Mouse (Mus musculus): Measurements from ENCODE around the gene Syndig1.

The Syndig1 gene

DNA sequence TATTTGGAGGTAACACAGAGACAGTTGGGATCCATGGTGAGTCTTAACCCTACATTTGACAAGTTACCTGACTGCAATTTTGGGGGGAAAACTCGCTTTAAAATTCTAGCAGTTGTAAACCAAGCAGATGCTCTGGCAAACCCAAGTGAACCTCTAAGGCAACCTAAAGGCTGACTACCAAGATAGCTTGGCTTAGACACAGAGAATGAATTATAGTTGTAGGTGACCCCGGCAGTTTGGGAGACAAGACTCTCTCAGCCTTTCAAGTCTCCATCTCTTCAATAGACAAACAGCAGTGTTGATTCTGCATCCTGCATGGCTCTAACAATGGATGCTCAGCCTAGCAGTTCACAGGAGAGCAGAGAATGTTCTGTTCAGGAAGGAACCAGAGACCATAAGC is at the start of gene Syndig1:
Gene Syndig1, plus strand, starts transcription at position 301 of the 400 bp plus-strand sequence.
- in situ Hi-C loops (cut with MboI; ENCODE audit: low pct_unique_long_range_greater_than_20kb in 1 of 2, low sequenced_read_pairs in 2 of 2, unreplicated experiment in 1 of 2): no loop called here

DNA sequence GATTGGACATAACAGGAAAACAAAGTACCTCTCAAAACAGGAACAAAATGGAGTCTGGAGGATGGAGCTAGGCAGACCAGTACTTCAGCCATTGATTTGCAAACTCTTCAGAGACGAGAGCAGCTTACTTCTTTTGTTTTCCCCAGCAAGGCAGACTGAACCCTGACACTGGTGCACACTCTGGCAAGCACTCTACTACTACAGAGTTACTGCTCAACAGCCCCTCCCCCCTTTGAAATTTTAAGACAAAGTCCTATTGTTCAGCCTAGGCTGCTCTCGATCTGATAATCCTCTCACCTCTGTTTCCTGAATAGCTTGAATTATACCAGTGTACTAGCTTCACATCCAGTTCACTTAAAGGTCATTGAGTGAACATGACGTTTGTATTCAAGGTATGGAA is 30.4 kb upstream of the Syndig1 start:
- in situ Hi-C loops (cut with MboI; ENCODE audit: low pct_unique_long_range_greater_than_20kb in 1 of 2, low sequenced_read_pairs in 2 of 2, unreplicated experiment in 1 of 2): no loop called here

DNA sequence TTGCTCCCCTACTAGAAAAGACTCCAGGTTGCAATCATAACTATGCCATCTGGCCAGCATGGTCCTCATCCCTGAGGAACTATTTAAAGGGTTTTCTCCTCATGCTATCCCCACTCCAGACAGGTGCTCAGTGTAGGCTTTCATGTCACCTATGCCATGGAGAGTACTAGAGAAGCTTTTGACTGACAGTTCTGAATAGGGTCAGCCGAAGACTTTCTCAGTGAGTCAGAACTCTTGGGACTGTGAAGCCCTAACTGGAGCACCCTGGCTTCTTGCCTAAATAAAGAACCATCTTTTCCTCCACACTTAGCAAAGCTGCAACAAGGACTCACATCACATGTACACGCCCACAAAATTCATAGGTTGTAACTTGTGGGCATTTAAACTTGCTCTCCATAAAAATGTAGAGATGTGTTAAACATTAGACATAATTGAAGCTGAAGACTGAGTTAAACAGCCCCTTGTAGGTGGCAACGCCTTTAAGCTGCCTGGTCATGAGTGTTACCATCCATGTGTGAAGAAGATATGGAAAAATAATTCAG is 24.3 kb upstream of the Syndig1 start:
- in situ Hi-C loops (cut with MboI; ENCODE audit: low pct_unique_long_range_greater_than_20kb in 1 of 2, low sequenced_read_pairs in 2 of 2, unreplicated experiment in 1 of 2): no loop called here

DNA sequence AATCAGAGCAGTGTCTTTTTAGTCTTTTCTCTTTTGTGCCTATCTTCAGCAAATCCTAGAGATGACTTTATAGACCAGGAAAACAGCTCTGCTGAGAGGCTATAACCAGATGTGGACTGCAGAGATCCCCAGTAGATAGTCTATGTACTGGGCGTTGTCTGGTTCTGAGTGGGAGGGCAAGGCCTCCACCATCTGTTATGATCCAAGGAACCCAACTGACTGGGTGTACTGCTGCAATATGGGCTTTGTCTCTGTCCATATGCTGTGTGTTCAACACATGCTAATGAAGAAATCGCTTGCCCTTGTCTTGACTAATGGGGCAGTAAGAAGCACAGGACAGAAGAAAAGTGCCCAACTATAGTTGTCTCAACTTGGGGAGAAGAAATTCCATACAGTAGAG is 23.8 kb upstream of the Syndig1 start:
- in situ Hi-C loops (cut with MboI; ENCODE audit: low pct_unique_long_range_greater_than_20kb in 1 of 2, low sequenced_read_pairs in 2 of 2, unreplicated experiment in 1 of 2): no loop called here

DNA sequence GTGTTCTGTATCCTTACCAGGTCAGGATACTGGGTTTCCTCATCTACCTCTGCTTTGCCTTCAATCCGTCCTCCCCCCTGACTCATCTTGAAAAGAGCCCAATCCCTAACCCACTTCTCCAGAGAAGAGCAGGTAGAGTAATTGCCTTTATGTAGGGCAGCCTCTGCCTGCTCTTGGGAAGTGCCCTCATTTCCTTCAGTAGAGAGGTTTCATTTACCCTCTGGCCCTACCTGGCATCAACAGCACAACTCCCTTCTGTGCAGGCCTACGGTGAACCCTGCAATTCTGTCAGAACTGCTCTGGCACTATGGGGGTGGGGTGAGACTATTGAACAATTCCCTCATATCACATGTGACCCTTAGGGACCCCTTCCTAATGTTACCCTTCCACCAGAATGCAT is 16.1 kb upstream of the Syndig1 start:
- in situ Hi-C loops (cut with MboI; ENCODE audit: low pct_unique_long_range_greater_than_20kb in 1 of 2, low sequenced_read_pairs in 2 of 2, unreplicated experiment in 1 of 2): no loop called here

DNA sequence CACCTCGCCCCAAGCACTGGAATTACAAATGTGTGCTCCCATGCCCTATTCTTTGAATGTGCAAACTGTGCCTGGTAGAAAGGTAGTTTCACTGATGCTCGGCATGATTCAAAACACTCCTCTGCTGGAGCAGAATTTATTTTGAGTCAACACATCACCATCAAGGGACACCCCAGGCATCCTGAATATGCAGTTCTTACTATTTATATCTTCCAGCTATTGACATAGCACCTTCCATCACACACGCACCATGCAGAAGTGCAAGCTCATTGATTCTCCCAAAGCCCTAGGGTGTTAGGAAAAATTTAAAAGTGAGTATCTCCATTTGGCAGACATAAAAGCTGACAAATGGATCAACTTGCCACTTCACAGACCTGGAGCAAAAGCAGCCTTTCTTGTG is 10.6 kb upstream of the Syndig1 start:
- in situ Hi-C loops (cut with MboI; ENCODE audit: low pct_unique_long_range_greater_than_20kb in 1 of 2, low sequenced_read_pairs in 2 of 2, unreplicated experiment in 1 of 2): no loop called here

DNA sequence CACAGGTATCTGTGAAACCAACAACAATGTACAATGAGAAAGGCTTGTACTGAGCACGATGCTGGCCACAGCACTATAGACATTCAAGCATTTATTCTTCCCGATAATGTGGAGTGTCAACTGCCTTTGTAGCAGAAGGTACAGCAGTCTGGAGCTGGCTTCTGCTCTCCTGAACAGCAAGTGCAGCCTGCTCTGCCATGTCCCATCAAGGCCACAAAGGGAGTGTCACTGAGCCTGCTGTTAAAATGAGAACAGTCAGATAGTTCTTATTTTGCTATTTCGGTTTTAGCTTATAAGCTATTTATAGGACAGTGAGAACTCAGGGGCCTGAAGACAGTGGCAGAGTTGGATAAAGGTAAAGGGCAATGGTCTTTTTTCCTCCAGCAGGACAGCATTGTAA is 9.3 kb upstream of the Syndig1 start:
- in situ Hi-C loops (cut with MboI; ENCODE audit: low pct_unique_long_range_greater_than_20kb in 1 of 2, low sequenced_read_pairs in 2 of 2, unreplicated experiment in 1 of 2): no loop called here

DNA sequence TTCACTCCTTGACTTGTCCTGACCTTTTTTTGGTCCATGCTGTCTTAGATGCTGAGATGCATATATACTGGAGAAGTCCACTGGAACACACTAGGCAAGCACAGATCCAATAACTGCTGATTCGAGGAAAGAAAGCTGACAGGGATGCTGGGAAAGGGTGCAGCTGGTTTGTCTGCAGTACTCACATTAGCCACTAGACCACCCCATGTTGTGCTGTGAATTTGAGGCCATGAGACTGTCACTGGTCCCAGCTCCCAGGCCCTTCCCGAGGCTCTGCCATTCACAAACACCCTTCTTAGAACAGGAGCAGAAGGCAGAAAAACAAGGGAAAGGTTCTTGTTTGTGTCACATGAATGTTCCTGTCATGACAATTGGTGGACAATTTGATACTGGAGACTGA is 8.8 kb upstream of the Syndig1 start:
- in situ Hi-C loops (cut with MboI; ENCODE audit: low pct_unique_long_range_greater_than_20kb in 1 of 2, low sequenced_read_pairs in 2 of 2, unreplicated experiment in 1 of 2): no loop called here

DNA sequence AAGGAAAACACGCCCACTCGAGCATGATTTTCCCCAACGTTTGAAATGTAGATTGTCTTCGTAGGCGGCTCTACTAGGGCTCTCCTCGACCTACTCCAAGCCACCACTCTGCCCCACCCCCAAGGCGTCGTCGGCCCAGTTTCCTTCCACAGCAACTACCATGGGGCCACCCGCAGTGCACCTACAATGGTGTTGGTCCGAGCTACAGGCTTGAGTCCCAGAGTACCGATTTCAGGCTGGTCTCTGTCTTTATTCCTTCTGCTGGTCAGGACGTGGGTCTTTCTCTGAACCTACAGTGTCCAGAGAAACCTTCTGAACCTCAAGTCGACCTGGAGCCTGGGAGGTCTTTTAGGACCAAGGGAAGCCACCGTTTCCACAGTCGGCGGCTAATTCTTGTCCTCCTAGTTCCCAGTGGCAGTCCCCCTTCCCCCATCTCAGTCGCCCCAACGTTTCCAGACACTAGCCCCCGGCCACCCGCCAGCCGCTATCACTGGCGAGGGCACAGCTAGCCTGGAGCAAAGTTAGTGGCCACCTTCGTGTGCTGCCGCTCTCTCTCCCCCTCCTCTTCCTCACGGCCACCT is 1.0 kb downstream of the Syndig1 start:
- in situ Hi-C loops (cut with MboI; ENCODE audit: low pct_unique_long_range_greater_than_20kb in 1 of 2, low sequenced_read_pairs in 2 of 2, unreplicated experiment in 1 of 2): no loop called here

DNA sequence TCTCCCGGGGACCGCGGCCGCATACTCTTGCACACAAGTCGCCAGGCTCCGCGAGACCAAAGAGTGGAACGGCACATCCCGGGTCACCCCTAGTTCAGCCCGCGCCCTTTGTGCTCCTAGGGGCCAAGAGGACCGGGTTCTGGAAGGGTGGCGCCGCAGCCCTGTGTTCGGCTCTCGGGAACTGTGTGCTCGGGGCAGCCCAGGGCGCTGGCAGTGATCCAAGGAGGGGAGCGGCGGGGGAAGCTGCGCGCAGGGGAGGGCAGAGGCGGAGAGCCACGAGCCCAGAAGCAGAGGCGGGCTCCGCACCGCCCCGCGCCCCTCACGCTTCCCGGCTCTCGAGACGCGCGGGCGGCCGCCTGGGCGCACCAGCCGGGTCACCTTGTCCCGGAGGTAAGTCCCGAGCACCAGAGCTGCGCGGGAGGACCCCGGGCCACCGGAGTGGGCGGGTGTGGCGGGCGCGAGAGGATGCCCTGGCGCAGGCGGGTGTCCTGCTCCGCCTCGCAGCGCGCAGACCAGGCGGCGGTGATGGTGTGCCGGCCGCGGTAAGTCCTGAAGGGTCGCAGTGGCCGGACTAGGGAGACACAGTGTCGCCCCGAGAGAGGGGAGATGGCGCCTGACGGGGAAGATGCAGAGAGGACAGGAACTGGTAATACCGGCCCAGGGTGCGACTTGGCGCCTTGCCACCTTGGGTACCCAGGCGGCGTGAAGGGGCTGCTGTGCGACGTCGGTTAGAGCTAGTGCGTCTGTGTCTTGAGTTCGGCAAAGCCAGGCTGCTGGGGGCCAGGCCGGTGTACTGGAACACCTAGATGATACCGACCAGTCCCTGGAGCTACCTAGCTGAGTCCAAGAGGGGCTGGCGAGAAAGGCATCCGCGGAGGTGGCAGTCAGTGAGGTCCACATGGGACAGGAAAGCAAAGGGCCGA is 1.8 kb downstream of the Syndig1 start, which contains the start of gene C530025M09Rik:
Gene C530025M09Rik, minus strand, starts transcription at position 678 of the 923 bp plus-strand sequence.
- in situ Hi-C loops (cut with MboI; ENCODE audit: low pct_unique_long_range_greater_than_20kb in 1 of 2, low sequenced_read_pairs in 2 of 2, unreplicated experiment in 1 of 2): no loop called here

DNA sequence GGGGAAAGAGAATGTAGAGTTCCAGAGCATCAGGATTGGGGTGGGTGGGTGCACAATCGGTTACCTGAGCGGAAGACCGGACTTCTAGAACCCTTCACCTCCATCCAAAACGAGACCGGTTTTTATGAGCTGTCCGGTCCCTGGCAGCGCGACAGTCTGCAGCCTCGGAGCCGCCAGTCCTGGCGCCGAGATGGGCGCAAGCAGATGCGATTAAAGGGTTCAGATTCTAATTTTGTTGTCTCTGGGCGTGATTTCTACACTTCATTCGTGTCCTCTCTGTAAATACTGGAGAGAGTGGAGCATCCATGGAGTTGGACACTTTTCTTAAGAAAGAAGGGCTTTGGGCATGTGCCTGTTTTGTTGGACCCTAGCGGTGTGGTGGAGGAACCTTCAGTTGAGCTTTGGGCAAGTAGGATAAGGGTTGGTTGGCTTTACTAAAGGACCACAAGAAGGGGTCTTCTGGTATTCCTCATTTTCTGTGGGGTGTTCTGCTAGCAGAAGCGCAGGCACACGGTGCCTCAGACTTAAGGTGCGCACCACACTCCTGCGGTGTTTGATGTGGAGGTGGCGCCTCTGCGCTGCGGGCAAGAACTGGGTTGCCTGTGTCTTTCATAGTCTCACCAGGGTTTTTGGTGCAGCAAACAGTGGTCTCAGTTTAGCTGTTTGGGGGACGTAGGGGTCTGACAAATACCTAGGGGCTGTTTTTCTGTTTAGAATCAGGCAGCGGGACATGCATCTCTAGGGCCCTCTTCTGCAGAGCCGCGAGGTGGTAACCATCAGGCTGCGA is 2.6 kb downstream of the Syndig1 start:
- in situ Hi-C loops (cut with MboI; ENCODE audit: low pct_unique_long_range_greater_than_20kb in 1 of 2, low sequenced_read_pairs in 2 of 2, unreplicated experiment in 1 of 2): no loop called here

DNA sequence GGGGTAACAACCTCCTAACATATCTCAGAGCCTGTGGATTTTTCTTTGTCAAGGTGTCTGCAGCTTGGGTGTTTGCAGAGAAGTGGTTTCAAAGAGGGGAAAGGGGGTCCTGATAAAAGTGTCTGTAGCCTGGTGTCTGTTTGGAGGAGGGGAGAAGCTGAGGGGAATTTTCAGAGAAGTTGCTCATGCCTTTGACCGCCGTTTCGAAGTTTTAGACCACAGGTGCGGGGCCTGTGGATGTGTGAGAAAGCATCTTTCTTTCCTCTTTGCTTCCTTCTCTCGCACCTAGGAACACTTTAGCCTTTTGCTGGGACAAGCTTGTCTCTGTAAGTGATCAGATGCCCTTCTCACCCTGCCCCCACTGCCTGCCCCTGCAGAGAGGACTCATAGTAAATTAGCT is 3.3 kb downstream of the Syndig1 start:
- in situ Hi-C loops (cut with MboI; ENCODE audit: low pct_unique_long_range_greater_than_20kb in 1 of 2, low sequenced_read_pairs in 2 of 2, unreplicated experiment in 1 of 2): no loop called here

DNA sequence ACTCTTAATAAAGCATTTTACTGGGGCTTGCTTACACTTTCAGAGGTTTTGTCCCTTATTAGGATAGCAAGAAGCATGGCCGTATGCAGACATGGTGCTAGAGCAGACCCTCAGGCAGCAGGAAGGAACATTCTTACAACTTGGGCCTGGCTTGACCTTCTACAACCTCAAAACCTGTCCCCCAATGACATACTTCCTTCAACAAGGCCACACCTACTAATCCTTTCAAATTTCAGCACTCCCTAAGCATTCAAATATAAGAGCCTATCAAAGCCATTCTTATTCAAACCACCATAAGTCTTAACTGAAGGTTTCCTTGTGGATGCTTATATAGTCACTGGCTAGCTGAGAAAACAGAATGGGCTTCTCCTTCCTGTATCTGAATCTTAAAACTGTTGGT is 6.1 kb downstream of the Syndig1 start:
- in situ Hi-C loops (cut with MboI; ENCODE audit: low pct_unique_long_range_greater_than_20kb in 1 of 2, low sequenced_read_pairs in 2 of 2, unreplicated experiment in 1 of 2): no loop called here

DNA sequence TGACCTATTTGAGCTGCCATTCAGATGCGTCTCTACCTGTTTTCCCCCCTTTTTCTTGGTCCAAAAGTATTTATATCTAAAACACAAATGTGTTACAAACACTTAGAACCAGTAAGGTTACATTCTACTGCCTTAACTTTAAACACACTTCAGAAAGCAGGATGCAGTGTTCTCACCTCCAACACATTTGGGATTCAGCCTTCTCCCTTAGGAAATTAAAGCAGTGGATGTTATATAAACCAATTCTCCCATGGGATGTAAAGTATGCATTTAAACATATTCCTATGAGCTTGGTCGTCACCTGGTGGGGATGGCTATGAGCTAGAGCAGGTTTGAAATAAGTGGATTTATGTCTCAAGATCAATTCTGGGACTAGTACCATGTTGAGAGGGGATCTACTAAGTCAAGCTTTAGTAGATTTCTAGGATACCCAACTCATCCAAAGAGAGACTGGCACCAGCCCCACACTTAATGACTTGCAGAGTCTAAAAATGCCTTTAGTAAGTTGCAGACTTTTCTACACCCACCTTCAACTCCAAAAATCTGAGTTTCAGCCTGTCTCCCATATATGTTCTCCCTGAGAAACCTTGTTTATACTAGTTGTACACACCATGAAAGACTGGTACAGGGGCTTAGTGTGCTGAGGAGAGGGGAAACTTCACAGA is 7.6 kb downstream of the Syndig1 start:
- in situ Hi-C loops (cut with MboI; ENCODE audit: low pct_unique_long_range_greater_than_20kb in 1 of 2, low sequenced_read_pairs in 2 of 2, unreplicated experiment in 1 of 2): no loop called here

DNA sequence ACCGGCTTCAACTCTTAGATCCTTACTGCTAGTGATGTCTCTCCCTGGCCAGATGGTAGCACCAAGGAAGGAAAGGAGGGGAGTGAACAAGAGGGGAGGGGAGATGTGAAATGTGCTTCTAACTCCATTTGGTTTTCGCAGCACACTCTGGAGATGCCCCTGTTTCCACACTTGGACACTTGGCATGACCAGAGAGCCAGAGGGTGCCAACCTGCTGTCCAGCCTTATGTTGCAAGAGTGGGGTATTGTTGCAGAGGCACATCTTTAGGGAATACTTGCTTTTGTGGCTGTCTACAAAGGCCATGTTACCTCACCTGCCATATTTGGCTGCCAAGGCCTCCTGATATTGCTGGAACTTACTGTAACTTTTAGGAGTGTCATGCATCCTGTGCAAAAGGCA is 10.7 kb downstream of the Syndig1 start:
- in situ Hi-C loops (cut with MboI; ENCODE audit: low pct_unique_long_range_greater_than_20kb in 1 of 2, low sequenced_read_pairs in 2 of 2, unreplicated experiment in 1 of 2): no loop called here

DNA sequence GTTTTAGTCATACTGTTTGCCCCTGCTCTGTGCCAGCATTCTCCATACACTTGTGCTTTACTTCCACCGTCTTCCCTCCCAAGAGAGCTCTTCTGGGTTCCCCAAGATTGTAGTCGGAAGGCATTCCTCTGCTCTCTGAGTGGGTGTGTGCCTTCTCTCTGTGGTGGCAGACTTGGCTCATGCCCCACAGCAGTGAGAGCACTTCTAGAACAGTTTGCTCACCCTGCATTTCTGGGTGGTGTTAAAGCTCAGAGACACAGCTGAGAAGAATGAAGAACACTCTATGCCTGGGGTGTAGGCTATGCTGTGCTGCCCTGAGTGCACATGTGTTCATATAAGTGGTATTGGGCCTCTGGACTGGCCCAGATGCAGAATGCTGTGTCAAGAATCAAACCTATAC is 15.6 kb downstream of the Syndig1 start:
- in situ Hi-C loops (cut with MboI; ENCODE audit: low pct_unique_long_range_greater_than_20kb in 1 of 2, low sequenced_read_pairs in 2 of 2, unreplicated experiment in 1 of 2): no loop called here

DNA sequence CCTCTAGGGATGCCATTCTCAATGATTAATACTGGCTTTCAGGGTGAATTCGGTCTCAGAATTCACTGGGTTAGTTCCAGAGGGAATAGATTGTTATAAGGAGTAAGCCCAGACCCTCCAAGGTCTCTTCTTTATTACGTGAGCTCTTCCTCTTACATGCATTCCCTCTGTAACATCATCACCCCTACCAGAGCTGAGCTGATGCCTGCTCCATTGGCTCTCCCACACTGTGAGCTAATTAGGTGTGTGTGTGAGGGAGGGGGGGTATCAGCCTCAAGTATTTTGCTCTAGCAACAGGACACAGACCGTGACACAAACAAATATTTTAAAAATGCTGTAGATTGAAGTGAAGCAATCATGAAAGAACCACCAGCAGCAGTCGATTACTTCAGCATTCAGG is 19.8 kb downstream of the Syndig1 start:
- in situ Hi-C loops (cut with MboI; ENCODE audit: low pct_unique_long_range_greater_than_20kb in 1 of 2, low sequenced_read_pairs in 2 of 2, unreplicated experiment in 1 of 2): no loop called here

DNA sequence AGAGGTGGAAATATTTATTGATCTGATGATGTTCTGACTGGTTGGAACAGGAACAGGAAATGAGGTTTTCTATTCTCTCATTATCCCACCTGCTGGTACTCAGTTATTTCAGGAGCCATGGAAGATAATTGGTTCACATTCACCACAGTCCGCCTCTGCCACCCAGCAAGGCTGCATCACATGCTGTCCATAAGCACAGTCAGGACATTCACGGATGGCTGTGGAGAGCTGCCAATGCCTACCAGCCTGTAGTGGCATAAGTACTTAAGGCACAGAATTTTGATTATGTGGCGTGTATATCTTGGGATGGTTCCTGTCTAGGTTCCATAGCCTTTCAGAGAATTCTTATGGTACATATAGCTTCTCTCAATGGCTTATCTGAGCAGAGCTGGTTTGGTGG is 32.0 kb downstream of the Syndig1 start:
- in situ Hi-C loops (cut with MboI; ENCODE audit: low pct_unique_long_range_greater_than_20kb in 1 of 2, low sequenced_read_pairs in 2 of 2, unreplicated experiment in 1 of 2): no loop called here

All from mouse embryonic stem cell (cell line).